Mouse (Mus musculus) spleen, postnatal 10 days (tissue): ENCODE measurements around the gene Cpsf4l.
"Not testable (repeated sequence)": the region's sequence is repeated elsewhere in the genome, so short reads cannot be mapped to it uniquely, and the experiment has no call there.

ENCODE experiments used
- DNase-seq, 2 experiments: peaks; one replicate each; pipeline ENCODE4 v3.0.0; 2021 to 2022; ENCODE audit warnings: low spot score in 2 of 2

Cpsf4l gene

GRCm38 (mm10) chr11:113666648-113667047 lies 43.2 kb downstream of the Cpsf4l start:
- no peak for DNase-seq

GRCm38 (mm10) chr11:113666205-113666604 lies 43.6 kb downstream of the Cpsf4l start:
- DNase-seq, result no peak

DNA sequence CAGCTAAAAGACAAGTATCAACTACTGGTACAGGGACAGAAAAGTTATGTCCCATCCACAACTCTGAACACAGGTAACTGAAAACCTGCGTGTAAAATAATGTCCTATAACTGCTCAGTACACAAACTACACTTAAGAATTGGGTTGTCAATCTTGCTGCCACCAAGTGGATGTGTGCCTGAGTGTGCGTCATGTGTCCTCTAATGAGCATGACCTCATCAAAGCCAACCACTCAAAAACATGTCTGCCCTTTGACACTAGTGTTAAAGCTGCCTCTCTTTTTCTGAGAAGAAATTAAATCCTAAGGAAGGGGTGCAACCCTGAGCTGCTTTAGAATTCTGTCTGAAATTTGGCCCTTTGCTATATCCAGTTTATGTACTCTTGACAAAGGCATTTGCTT lies 45.5 kb downstream of the Cpsf4l start:
- DNase-seq, result no peak

- no peak for DNase-seq
These were observed 47.9 kb downstream of the Cpsf4l start for GRCm38 (mm10) chr11:113661835-113662351.

- DNase-seq, result no peak
These were observed 48.9 kb downstream of the Cpsf4l start for GRCm38 (mm10) chr11:113660940-113661339.

GRCm38 (mm10) chr11:113660213-113660612 lies 49.6 kb downstream of the Cpsf4l start:
- DNase-seq, result not testable (repeated sequence)

DNA sequence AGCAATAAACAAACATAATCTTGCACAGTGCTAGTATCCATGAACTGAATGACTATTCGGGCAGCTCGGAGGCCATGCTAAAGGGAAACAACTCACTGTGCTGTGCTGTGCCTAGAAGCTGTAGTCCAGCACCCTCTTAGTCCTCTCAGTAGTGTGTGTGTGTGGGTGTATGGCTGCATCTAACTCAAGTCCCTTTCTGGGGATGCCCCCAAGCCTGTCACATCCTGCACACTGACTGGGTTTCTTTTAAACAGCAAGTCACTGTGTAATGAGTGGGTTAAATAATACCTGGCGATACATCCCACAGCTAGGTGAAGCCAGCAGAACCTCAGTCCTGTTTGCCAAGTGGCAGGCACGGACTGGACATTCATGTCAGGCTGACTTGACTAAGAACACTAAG lies 51.1 kb downstream of the Cpsf4l start:
- no peak for DNase-seq

DNA sequence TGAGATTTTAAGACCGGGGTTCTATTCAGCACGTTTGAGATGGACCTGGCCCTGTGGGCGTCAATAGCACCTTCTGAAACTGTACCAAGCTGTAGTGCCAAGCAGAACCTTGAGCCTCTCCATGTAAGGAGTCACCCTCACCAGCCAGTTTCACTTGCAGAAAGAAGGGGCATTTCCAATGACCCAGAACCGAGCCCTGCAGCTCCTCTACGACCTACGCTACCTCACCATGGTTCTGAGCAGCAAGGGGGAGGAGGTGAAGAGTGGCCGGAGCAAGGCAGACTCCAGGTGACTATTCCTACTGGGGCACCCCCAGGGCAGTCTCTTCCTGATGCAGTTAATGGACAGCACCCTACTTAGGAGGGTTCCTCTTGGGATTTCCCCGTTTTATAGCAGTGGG lies 51.5 kb downstream of the Cpsf4l start:
- no peak for DNase-seq

GRCm38 (mm10) chr11:113657221-113657620 lies 52.6 kb downstream of the Cpsf4l start:
- DNase-seq, result no peak

GRCm38 (mm10) chr11:113656511-113656932 lies 53.3 kb downstream of the Cpsf4l start:
- no peak for DNase-seq

- DNase-seq, result no peak
These were observed 55.1 kb downstream of the Cpsf4l start for GRCm38 (mm10) chr11:113654561-113655270.

GRCm38 (mm10) chr11:113654105-113654504 lies 55.7 kb downstream of the Cpsf4l start:
- DNase-seq, result no peak

GRCm38 (mm10) chr11:113652516-113652915 lies 57.3 kb downstream of the Cpsf4l start:
- DNase-seq, result no peak

DNA sequence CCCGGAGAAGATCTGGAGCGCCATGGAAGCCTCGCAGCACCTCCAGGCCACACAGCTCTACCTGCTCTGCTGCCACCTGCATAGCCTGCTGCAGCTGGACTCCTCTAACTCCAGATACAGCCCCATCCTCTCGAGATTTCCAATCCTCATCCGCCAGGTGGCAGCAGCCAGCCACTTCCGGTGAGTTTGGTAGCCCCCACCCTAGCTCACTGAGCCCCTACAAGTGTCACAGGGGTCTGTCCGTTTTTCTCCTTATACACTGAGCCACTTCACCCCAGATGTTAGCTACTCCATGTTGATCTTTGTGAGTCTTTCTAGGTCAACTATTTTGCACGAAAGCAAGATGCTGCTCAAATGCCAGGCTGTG lies 57.9 kb downstream of the Cpsf4l start:
- DNase-seq, result peak in 1 of 2 experiments; percentile 51

- DNase-seq, result peak in 1 of 2 experiments; percentile 68
These were observed 58.5 kb downstream of the Cpsf4l start for GRCm38 (mm10) chr11:113651206-113651906.

DNA sequence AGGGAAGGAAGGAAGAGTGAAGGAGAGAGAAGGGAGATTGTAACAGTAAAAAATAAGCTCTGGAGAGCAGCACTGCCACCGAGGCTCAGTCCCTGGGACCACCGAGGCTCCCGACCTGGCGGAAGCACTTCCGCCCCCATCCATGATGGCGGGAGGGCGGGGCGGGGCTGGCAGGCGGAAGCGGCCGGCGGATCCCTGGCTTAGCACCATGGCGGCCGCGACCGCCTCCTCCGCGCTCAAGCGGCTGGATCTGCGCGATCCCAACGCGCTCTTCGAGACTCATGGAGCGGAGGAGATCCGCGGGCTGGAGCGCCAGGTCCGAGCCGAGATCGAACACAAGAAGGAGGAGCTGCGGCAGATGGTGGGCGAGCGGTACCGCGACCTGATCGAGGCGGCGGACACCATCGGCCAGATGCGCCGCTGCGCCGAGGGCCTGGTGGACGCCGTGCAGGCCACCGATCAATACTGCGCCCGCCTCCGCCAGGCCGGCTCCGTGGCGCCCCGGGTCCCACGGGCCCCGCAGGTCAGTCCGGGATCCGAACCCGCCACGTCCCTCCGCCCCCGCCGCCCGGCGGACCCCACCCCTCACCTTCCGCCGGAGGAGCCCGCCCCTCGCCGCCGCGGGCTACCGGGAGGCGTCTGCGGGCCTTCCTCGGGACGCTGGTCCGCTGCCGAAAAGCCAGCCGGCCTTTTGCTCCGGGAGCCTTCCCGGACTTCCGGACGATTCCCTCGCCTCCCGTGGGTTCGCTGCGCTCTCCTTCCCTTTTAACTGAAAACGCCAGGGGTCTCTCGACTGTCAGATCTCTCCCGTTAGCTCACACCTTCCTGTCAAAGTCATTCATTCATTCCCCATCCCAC lies 60.2 kb downstream of the Cpsf4l start, which contains the start of gene Slc39a11:
Slc39a11 (minus strand) TSS at position 727 of the 858 bp plus-strand sequence.
- DNase-seq, result peak; percentile 75 to 81

DNA sequence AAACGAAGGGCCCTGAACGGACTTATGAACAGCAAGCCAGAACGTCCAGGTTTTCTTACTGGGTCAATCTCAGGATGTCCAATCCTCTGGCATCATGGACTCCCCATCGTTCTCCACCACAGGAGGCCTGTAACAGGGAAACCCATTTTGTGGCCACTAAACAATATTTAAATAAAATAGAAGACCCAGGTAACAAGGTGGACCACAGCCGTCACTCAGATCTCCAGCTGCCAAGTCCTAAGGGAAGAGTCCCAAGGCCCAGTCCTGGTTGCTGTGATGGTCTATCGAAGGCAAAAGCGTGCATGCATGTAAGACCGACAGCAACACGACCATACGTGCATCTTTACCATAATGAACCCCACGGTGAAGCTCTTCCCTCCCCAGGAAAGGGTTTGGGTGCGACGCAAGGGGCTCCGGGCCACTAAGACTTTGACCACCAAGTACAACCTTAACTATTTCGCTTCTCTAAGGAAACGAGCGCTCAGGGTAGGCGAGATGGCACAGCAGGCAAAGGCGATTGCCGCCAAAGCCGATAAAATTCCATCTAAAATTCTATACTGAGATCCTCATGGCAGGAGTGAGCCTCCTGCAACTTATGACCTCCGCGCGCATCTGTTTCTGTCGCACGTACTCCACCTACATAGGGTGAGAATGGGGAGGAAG lies 61.0 kb downstream of the Cpsf4l start, which contains the start of gene Cog1:
Cog1 (plus strand) TSS at position 480 of the 663 bp plus-strand sequence.
- DNase-seq, result peak in 1 of 2 experiments; percentile 23
